Mouse (Mus musculus): ENCODE data around the gene Zfp423. TPM values are rescaled to one million over a fixed set of nuclear protein-coding genes. Genes with fewer than 3 reads are reported as not detected.

Gene Zfp423
- total RNA-seq, 2 experiments from 2014 or later, result 37.0 to 42.7 TPM

GRCm38 (mm10) chr8:87811399-87812068 is 147.9 kb downstream of the Zfp423 start:
- peak; percentile 84 to 92 for DNase-seq (ENCODE audit: low spot score in 2 of 2)

- no peak for DNase-seq (ENCODE audit: low spot score in 2 of 2)
Observed at GRCm38 (mm10) chr8:87810771-87811170, 148.6 kb downstream of the Zfp423 start.

GRCm38 (mm10) chr8:87804327-87804900 is 155.0 kb downstream of the Zfp423 start:
- DNase-seq (ENCODE audit: low spot score in 2 of 2), result no peak

GRCm38 (mm10) chr8:87803437-87803836 is 156.0 kb downstream of the Zfp423 start:
- DNase-seq (ENCODE audit: low spot score in 2 of 2), result no peak

- no peak for DNase-seq (ENCODE audit: low spot score in 2 of 2)
Observed at GRCm38 (mm10) chr8:87802571-87802970, 156.8 kb downstream of the Zfp423 start.

- DNase-seq (ENCODE audit: low spot score in 2 of 2), result peak; percentile 79 to 87
Observed at GRCm38 (mm10) chr8:87800121-87800520, 159.3 kb downstream of the Zfp423 start.

- no peak for DNase-seq (ENCODE audit: low spot score in 2 of 2)
Observed at GRCm38 (mm10) chr8:87796234-87796633, 163.2 kb downstream of the Zfp423 start.

GRCm38 (mm10) chr8:87794639-87795038 is 164.8 kb downstream of the Zfp423 start:
- DNase-seq (ENCODE audit: low spot score in 2 of 2), result no peak

- no peak for DNase-seq (ENCODE audit: low spot score in 2 of 2)
Observed at GRCm38 (mm10) chr8:87791103-87791502, 168.3 kb downstream of the Zfp423 start.

GRCm38 (mm10) chr8:87784641-87785439 is 174.6 kb downstream of the Zfp423 start:
- no peak for DNase-seq (ENCODE audit: low spot score in 2 of 2)

- DNase-seq (ENCODE audit: low spot score in 2 of 2), result no peak
Observed at GRCm38 (mm10) chr8:87784227-87784626, 175.2 kb downstream of the Zfp423 start.

GRCm38 (mm10) chr8:87783198-87783597 is 176.2 kb downstream of the Zfp423 start:
- DNase-seq (ENCODE audit: low spot score in 2 of 2), result no peak

GRCm38 (mm10) chr8:87777586-87777985 is 181.8 kb downstream of the Zfp423 start:
- no peak for DNase-seq (ENCODE audit: low spot score in 2 of 2)

- no peak for DNase-seq (ENCODE audit: low spot score in 2 of 2)
Observed at GRCm38 (mm10) chr8:87775889-87776288, 183.5 kb downstream of the Zfp423 start.

GRCm38 (mm10) chr8:87774966-87775365 is 184.4 kb downstream of the Zfp423 start:
- no peak for DNase-seq (ENCODE audit: low spot score in 2 of 2)

GRCm38 (mm10) chr8:87772894-87773502 is 186.4 kb downstream of the Zfp423 start:
- DNase-seq (ENCODE audit: low spot score in 2 of 2), result no peak

GRCm38 (mm10) chr8:87767882-87768281 is 191.5 kb downstream of the Zfp423 start:
- DNase-seq (ENCODE audit: low spot score in 2 of 2), result no peak

GRCm38 (mm10) chr8:87765276-87765675 is 194.1 kb downstream of the Zfp423 start:
- no peak for DNase-seq (ENCODE audit: low spot score in 2 of 2)

GRCm38 (mm10) chr8:87758750-87759149 is 200.6 kb downstream of the Zfp423 start:
- DNase-seq (ENCODE audit: low spot score in 2 of 2), result no peak

- DNase-seq (ENCODE audit: low spot score in 2 of 2), result no peak
Observed at GRCm38 (mm10) chr8:87754853-87755252, 204.5 kb downstream of the Zfp423 start.

- no peak for DNase-seq (ENCODE audit: low spot score in 2 of 2)
Observed at GRCm38 (mm10) chr8:87753636-87754035, 205.8 kb downstream of the Zfp423 start.

GRCm38 (mm10) chr8:87753148-87753547 is 206.2 kb downstream of the Zfp423 start:
- DNase-seq (ENCODE audit: low spot score in 2 of 2), result no peak
